Mouse (Mus musculus): ENCODE results near the gene Cd59a. TPM values are rescaled to one million over a fixed set of nuclear protein-coding genes. Genes with fewer than 3 reads are reported as not detected.

The Cd59a gene
- polyA plus RNA-seq, 1 experiment from 2014 or later, result 21.3 TPM

Other genes starting within 250 kb of the Cd59a start
- 16.2 and 18.8 TPM in 2 replicates for gene Lmo2, start 137.8 kb upstream of the Cd59a start, polyA plus RNA-seq (2014; fragmentation: Nextera tagmentation; extraction: Ambion mirVana)
- 62.3 and 63.3 TPM in 2 replicates for gene Fbxo3, start 68.1 kb upstream of the Cd59a start, polyA plus RNA-seq (2014; fragmentation: Nextera tagmentation; extraction: Ambion mirVana)
- gene 4931422A03Rik, start 67.4 kb upstream of the Cd59a start, polyA plus RNA-seq (2014; fragmentation: Nextera tagmentation; extraction: Ambion mirVana), result 1.1 and 1.4 TPM in 2 replicates
- gene Gm10912, start 30.0 kb upstream of the Cd59a start, polyA plus RNA-seq (2014; fragmentation: Nextera tagmentation; extraction: Ambion mirVana), result not detected in 2 replicates
- not detected in 2 replicates for gene Gm10799, start 27.3 kb upstream of the Cd59a start, polyA plus RNA-seq (2014; fragmentation: Nextera tagmentation; extraction: Ambion mirVana)
- 3.7 and 4.1 TPM in 2 replicates for gene Cd59b, start 26.0 kb upstream of the Cd59a start, polyA plus RNA-seq (2014; fragmentation: Nextera tagmentation; extraction: Ambion mirVana)
- gene A930018P22Rik, start 27.0 kb downstream of the Cd59a start, polyA plus RNA-seq (2014; fragmentation: Nextera tagmentation; extraction: Ambion mirVana), result not detected in 2 replicates

Measured in embryonic facial prominence, embryonic 11.5 days (tissue).